22 mouse cellular contexts compared by ENCODE assay signal in genomic region chr19:3730781-3731646, GRCm38 (mm10). TPM values are rescaled to one million over a fixed set of nuclear protein-coding genes. Genes with fewer than 3 reads are reported as not detected.
DNase-seq lines count a peak whose midpoint lies in the region; ATAC-seq and TF ChIP-seq lines count a peak whose summit lies in the region.
"Had no signal": no experiment of that assay in that cellular context is flagged by ENCODE, and none has a peak within 500 bp of the region (broad histone marks: within the 10 kb centered on the region; RNA-seq: fewer than 3 reads in every experiment).

No protein-coding gene starts in this region.

- no peak overlapping the region for H3K4me3 ChIP-seq in thymus, adult 2 months (ENCODE audit: control insufficient read depth, insufficient read depth, low read length)
- H3K4me3 ChIP-seq in forebrain, embryonic 16.5 days (replicated peaks; ENCODE audit: low read length), result no peak overlapping the region
- no peak overlapping the region for H3K4me3 ChIP-seq in hindbrain, embryonic 13.5 days
- H3K4me3 ChIP-seq: embryonic facial prominence, embryonic 10.5 days; forebrain, embryonic 12.5 days; kidney, embryonic 15.5 days; limb, embryonic 13.5 days; liver, embryonic 15.5 days had no signal

- ATAC-seq in common myeloid progenitor, adult 5-6 weeks (replicated peaks; ENCODE audit: low read depth, poor library complexity, severe bottlenecking), result 0 out of 2 replicates have a peak, but pooled peaks have one; percentile 39
- ATAC-seq in forebrain, embryonic 16.5 days, result no peak
- ATAC-seq in hindbrain, embryonic 13.5 days (ENCODE audit: low FRiP score), result no peak
- ATAC-seq: CD4-positive, CD25-positive, alpha-beta regulatory T cell, adult 4 months; hindbrain, postnatal 0 days; intestine, postnatal 0 days; midbrain, embryonic 16.5 days had no signal

- H3K9ac ChIP-seq in forebrain, embryonic 16.5 days (replicated peaks; ENCODE audit: low read depth, low read length), result no peak overlapping the region
- H3K9ac ChIP-seq in hindbrain, embryonic 13.5 days, result no peak overlapping the region
- H3K9ac ChIP-seq: forebrain, embryonic 12.5 days; kidney, embryonic 15.5 days; limb, embryonic 13.5 days; liver, embryonic 15.5 days had no signal

- TF ChIP-seq POLR2A in thymus, adult 2 months (IDR thresholded peaks at IDR 0.05; ENCODE audit: control insufficient read depth, extremely low read depth, insufficient read depth, low read length, poor library complexity), result no peak

- H3K4me2 ChIP-seq in forebrain, embryonic 16.5 days (ENCODE audit: low read length), result no peak overlapping the region
- no peak overlapping the region for H3K4me2 ChIP-seq in hindbrain, embryonic 13.5 days
- H3K4me2 ChIP-seq: forebrain, embryonic 12.5 days; kidney, embryonic 15.5 days; limb, embryonic 13.5 days; liver, embryonic 15.5 days had no signal

- no peak overlapping the region for H3K27ac ChIP-seq in thymus, adult 2 months (ENCODE audit: control insufficient read depth, insufficient read depth, low read length)
- no peak overlapping the region for H3K27ac ChIP-seq in forebrain, embryonic 16.5 days (ENCODE audit: low read length)
- no peak overlapping the region for H3K27ac ChIP-seq in hindbrain, embryonic 13.5 days
- H3K27ac ChIP-seq: embryonic facial prominence, embryonic 10.5 days; forebrain, embryonic 12.5 days; hindbrain, postnatal 0 days; kidney, embryonic 15.5 days; limb, embryonic 13.5 days; liver, embryonic 15.5 days had no signal

- peaks cover 14% of the 10 kb centered on the region for H3K4me1 ChIP-seq in thymus, adult 2 months (replicated peaks; ENCODE audit: control insufficient read depth, insufficient read depth, low read length)
- H3K4me1 ChIP-seq in forebrain, embryonic 16.5 days (replicated peaks; ENCODE audit: control insufficient read depth, insufficient read depth, low read length), result no peaks in the 10 kb centered on the region
- H3K4me1 ChIP-seq in hindbrain, embryonic 13.5 days (replicated peaks), result no peaks in the 10 kb centered on the region
- H3K4me1 ChIP-seq: embryonic facial prominence, embryonic 10.5 days; forebrain, embryonic 12.5 days; kidney, embryonic 15.5 days; limb, embryonic 13.5 days; liver, embryonic 15.5 days had no signal

- 18% methylated on average over 7 of the region's 7 CpGs for WGBS in thymus, adult 2 months
- 86% methylated on average over 7 of the region's 7 CpGs for WGBS in forebrain, embryonic 16.5 days
- WGBS in hindbrain, embryonic 13.5 days, result 87% methylated on average over 7 of the region's 7 CpGs

- H3K36me3 ChIP-seq in thymus, adult 2 months (ENCODE audit: control insufficient read depth, insufficient read depth, low read length), result no peaks in the 10 kb centered on the region
- H3K36me3 ChIP-seq in forebrain, embryonic 16.5 days (ENCODE audit: control insufficient read depth, insufficient read depth), result no peaks in the 10 kb centered on the region
- no peaks in the 10 kb centered on the region for H3K36me3 ChIP-seq in hindbrain, embryonic 13.5 days
- H3K36me3 ChIP-seq: embryonic facial prominence, embryonic 10.5 days; forebrain, embryonic 12.5 days; G1E; kidney, embryonic 15.5 days; limb, embryonic 13.5 days; liver, embryonic 15.5 days had no signal

- H3K9me3 ChIP-seq in forebrain, embryonic 16.5 days (ENCODE audit: control insufficient read depth, low read length), result no peaks in the 10 kb centered on the region
- H3K9me3 ChIP-seq in hindbrain, embryonic 13.5 days, result no peaks in the 10 kb centered on the region
- H3K9me3 ChIP-seq: embryonic facial prominence, embryonic 10.5 days; forebrain, embryonic 12.5 days; G1E; kidney, embryonic 15.5 days; limb, embryonic 13.5 days; liver, embryonic 15.5 days had no signal

- no peaks in the 10 kb centered on the region for H3K27me3 ChIP-seq in thymus, adult 2 months (ENCODE audit: control insufficient read depth, insufficient read depth, low read length)
- H3K27me3 ChIP-seq in forebrain, embryonic 16.5 days (replicated peaks; ENCODE audit: control insufficient read depth, insufficient read depth, low read length), result no peaks in the 10 kb centered on the region
- no peaks in the 10 kb centered on the region for H3K27me3 ChIP-seq in hindbrain, embryonic 13.5 days
- H3K27me3 ChIP-seq: forebrain, embryonic 12.5 days; kidney, embryonic 15.5 days; limb, embryonic 13.5 days; liver, embryonic 15.5 days had no signal

- TF ChIP-seq CTCF in thymus, adult 2 months (IDR thresholded peaks at IDR 0.05; ENCODE audit: borderline replicate concordance, control insufficient read depth, extremely low read depth, insufficient read depth, low read length, poor library complexity), result no peak

- DNase-seq in spleen, postnatal 36 days (ENCODE audit: low spot score in 2 of 2), result peak; percentile 58 to 69
- DNase-seq in spleen, postnatal 4 days (ENCODE audit: low spot score in 2 of 2), result no peak
- DNase-seq in thymus, adult 2 months, result peak; percentile 29
- no peak for DNase-seq in right cerebral cortex, postnatal 10 days (ENCODE audit: low spot score in 2 of 2)
- no peak for DNase-seq in lung, postnatal 36 days
- DNase-seq: cerebellum, adult 2 months; cerebellum, postnatal 36 days; heart, adult 11 months; heart, postnatal 4 days had no signal

RNA-seq across cellular contexts. Expression of gene 1810055G02Rik, which starts 22.9 kb away (rescaled TPM):
- 1.2 and 4.7 TPM in 2 replicates for total RNA-seq in common myeloid progenitor, adult 5-6 weeks (2017)
- polyA plus RNA-seq in thymus, adult 2 months (2012; rRNA removed), result 24.8 and 25.2 TPM in 2 replicates
- 37.2 and 38.7 TPM in 2 replicates for polyA plus RNA-seq in forebrain, embryonic 16.5 days (2015; fragmentation: Nextera tagmentation; extraction: Ambion mirVana)
- polyA plus RNA-seq in hindbrain, embryonic 13.5 days (2015; fragmentation: Nextera tagmentation; extraction: Ambion mirVana), result 33.5 and 33.9 TPM in 2 replicates

RNA-seq across cellular contexts. Expression of gene Kmt5b, which starts 36.2 kb away (rescaled TPM):
- 36.5 and 51.6 TPM in 2 replicates for total RNA-seq in common myeloid progenitor, adult 5-6 weeks (2017)
- 32.9 and 43.6 TPM in 2 replicates for polyA plus RNA-seq in thymus, adult 2 months (2012; rRNA removed)
- polyA plus RNA-seq in forebrain, embryonic 16.5 days (2015; fragmentation: Nextera tagmentation; extraction: Ambion mirVana), result 56.7 and 58.5 TPM in 2 replicates
- polyA plus RNA-seq in hindbrain, embryonic 13.5 days (2015; fragmentation: Nextera tagmentation; extraction: Ambion mirVana), result 54.4 and 57.5 TPM in 2 replicates

RNA-seq across cellular contexts. Expression of gene Lrp5, which starts 44.6 kb away (rescaled TPM):
- 14.2 and 18.9 TPM in 2 replicates for total RNA-seq in common myeloid progenitor, adult 5-6 weeks (2017)
- polyA plus RNA-seq in thymus, adult 2 months (2012; rRNA removed), result 35.9 and 48.9 TPM in 2 replicates
- polyA plus RNA-seq in forebrain, embryonic 16.5 days (2015; fragmentation: Nextera tagmentation; extraction: Ambion mirVana), result 1.8 and 2.3 TPM in 2 replicates
- polyA plus RNA-seq in hindbrain, embryonic 13.5 days (2015; fragmentation: Nextera tagmentation; extraction: Ambion mirVana), result 1.4 and 2.0 TPM in 2 replicates

Comparison
In these comparisons a context has a peak if more than half of its experiments do, and no peak if none do; other contexts are left out.
1. DNase-seq: peak in spleen, postnatal 36 days (2 of 2) and thymus, adult 2 months (single experiment); none in spleen, postnatal 4 days (0 of 2), right cerebral cortex, postnatal 10 days (0 of 2) and lung, postnatal 36 days (single experiment).
2. RNA of gene Lrp5, which starts 44.6 kb away (polyA plus RNA-seq): 35.9 to 48.9 TPM in thymus, adult 2 months; 1.8 to 2.3 TPM in forebrain, embryonic 16.5 days and 1.4 to 2.0 TPM in hindbrain, embryonic 13.5 days; every median in the first group is over 10 times any median in the second.